Mouse (Mus musculus) midbrain, embryonic 11.5 days (tissue): Measurements from ENCODE around the gene Prkx. TPM values are rescaled to one million over a fixed set of nuclear protein-coding genes. Genes with fewer than 3 reads are reported as not detected.
A peak's percentile ranks its signal among the peaks of the same experiment; 100 is the strongest.

Experiments
- ATAC-seq: fragments of 200-750 bp; cut with Nextera tagmentation; 2 replicates; pipeline ENCODE4 v1.8.0; 2017; ENCODE audit warnings: moderate TSS enrichment, moderate library complexity; ENCODE audit not compliant: low FRiP score
- DNase-seq: peaks from one replicate; pipeline ENCODE4 v3.0.0; 2015; ENCODE audit warnings: low spot score; ENCODE audit errors: missing footprints
- H3K27ac ChIP-seq: fragments of 300-500 bp; sonication (generic); 2 replicates; pipeline ENCODE4 v1.5.1; 2014; ENCODE audit warnings: low read depth, low read length
- H3K27me3 ChIP-seq: fragments of 300-500 bp; sonication (generic); 2 replicates; pipeline ENCODE4 v1.6.1; 2014; ENCODE audit warnings: mild to moderate bottlenecking, low read length, moderate library complexity, mixed read lengths; ENCODE audit not compliant: control insufficient read depth, insufficient read depth
- H3K36me3 ChIP-seq: fragments of 300-500 bp; sonication (generic); 2 replicates; pipeline ENCODE4 v1.6.1; 2014; ENCODE audit warnings: mild to moderate bottlenecking, low read length, moderate library complexity, mixed read lengths; ENCODE audit not compliant: control insufficient read depth, insufficient read depth
- H3K4me1 ChIP-seq: fragments of 300-500 bp; sonication (generic); 2 replicates; pipeline ENCODE4 v1.6.1; 2014; ENCODE audit warnings: low read length; ENCODE audit not compliant: control insufficient read depth, insufficient read depth
- H3K4me2 ChIP-seq: fragments of 300-500 bp; sonication (generic); 2 replicates; pipeline ENCODE4 v1.6.1; 2014; ENCODE audit warnings: mild to moderate bottlenecking, moderate library complexity
- H3K4me3 ChIP-seq: fragments of 300-500 bp; sonication (generic); 2 replicates; pipeline ENCODE4 v1.5.1; 2014; ENCODE audit warnings: low read depth, low read length
- H3K9ac ChIP-seq: fragments of 300-500 bp; sonication (generic); 2 replicates; pipeline ENCODE4 v1.6.1; 2014; ENCODE audit warnings: low read length
- H3K9me3 ChIP-seq: fragments of 300-500 bp; sonication (generic); 2 replicates; pipeline ENCODE4 v1.6.1; 2016; ENCODE audit warnings: low read length; ENCODE audit not compliant: control insufficient read depth
- WGBS: fragments of 180-500 bp; shearing (Covaris S2); extraction: QIAGEN DNeasy Blood & Tissue Kit; methylation state at CpG from one replicate; pipeline ENCODE4 v1.1.7; 2014; 5-methylcytosine and 5-hydroxymethylcytosine counted together
- polyA plus RNA-seq: library from polyadenylated mRNA; unstranded; fragments of >200 nt; fragmentation: Nextera tagmentation; extraction: Ambion mirVana; gene quantifications from 2 replicates; pipeline ENCODE4 v1.2.1, GENCODE M21; 2014

Gene Prkx
- 16.2 and 18.6 TPM in 2 replicates for polyA plus RNA-seq

DNA sequence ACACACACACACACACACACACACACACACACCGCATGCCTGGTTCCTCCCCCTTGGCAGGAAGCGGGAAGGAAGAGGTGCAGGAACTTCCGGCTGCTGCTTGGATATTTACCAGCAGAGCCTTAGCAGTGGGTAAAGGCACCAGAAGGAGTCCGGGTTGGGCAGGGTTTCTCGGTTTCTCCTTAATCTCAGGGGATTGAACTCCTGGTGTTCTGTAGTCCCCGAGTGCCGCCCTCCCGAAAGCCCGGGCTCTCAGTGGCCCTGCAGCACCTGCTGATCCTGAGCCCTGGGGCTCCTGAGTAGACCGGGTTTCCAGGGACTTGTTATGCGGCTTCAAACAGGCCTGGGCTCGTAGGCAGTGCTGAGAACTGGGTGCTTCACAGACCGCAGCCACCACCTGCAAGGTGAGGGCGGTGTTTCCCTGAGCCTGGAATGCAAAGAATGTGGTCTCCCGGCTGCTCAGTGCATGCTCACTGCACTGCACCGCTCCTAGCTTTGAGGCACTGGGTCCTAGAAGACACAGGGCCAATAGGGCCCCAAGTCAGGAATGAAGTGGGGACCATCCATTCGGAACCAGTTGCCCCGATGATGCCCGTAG lies at the start of gene Prkx:
TSS of gene Prkx (minus strand) at position 41 of the 598 bp plus-strand sequence.
- Histone ChIP-seq H3K9me3 (no peaks in the 10 kb centered on the region), H3K27me3 (no peaks in the 10 kb centered on the region), H3K27ac (no peak within 1 kb of the TSS), H3K4me3 (peak within 1 kb of the TSS; percentile 52), H3K36me3 (no peaks in the 10 kb centered on the region), H3K4me2 (peak within 1 kb of the TSS; percentile 56), H3K4me1 (no peaks in the 10 kb centered on the region; the same call in 1 of the 2 replicates), H3K9ac (peak within 1 kb of the TSS; percentile 67)
- 26% methylated on average over 18 of the region's 19 CpGs for WGBS
- peak; percentile 81 for ATAC-seq
- peak; percentile 90 for DNase-seq

DNA sequence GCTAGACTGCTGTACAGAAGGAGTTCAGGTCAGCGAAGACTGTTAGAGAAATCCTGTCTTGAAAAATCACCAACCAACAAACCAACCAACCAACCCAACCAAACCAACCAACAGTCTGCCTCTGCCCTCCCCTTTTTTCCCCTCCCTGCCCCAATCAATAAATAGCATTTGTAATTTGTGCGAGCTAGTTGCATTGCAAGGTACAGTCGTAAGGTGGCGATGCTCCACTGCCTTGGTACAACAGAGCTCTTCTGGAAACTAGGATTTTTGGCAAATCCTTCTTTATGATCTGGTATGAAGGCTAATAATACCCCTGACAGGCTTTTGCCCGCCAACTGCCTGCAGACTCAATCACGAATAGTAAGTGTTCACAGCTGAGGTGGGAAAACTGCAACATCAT lies 16.0 kb upstream of the Prkx start:
- Histone ChIP-seq H3K4me3 (no peak overlapping the region), H3K4me1 (no peaks in the 10 kb centered on the region), H3K9me3 (no peaks in the 10 kb centered on the region), H3K36me3 (no peaks in the 10 kb centered on the region), H3K9ac (no peak overlapping the region), H3K27me3 (no peaks in the 10 kb centered on the region), H3K4me2 (no peak overlapping the region), H3K27ac (no peak overlapping the region)
- DNase-seq (no peak), ATAC-seq (no peak)
- WGBS: 52% methylated on average over 6 of the region's 6 CpGs

DNA sequence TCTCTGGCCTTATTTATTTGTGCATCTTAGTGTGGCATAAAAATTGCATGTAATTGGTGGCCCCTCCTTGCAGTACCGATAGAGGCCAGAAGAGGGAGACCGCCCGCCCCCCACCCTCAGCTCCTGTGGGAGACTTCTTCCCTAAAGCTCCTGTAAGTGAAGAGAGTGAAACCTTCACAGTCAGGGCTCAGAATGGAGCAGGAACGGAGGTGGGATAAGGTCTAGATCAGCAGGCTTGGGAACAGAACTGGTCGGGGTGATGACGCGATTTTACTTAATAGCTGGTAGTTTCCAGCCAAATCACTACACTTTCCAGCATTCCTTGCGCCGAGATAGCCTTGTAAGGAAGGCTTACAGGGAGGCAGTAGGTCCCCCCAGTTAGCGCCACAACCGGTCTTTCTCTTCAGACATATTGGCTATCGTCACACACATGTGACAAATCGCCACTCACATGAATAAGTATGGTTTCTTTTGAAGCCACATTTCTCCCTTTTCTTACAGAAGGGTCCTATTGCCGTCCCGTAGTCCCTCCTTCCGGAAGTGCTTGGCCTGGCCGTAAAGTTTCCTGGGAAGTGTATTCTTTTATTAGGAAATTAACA lies 14.6 kb upstream of the Prkx start:
- peak; percentile 94 for DNase-seq
- Histone ChIP-seq H3K4me3 (peak overlapping the region; percentile 31), H3K4me2 (peak overlapping the region; percentile 38), H3K4me1 (no peaks in the 10 kb centered on the region), H3K27me3 (no peaks in the 10 kb centered on the region), H3K36me3 (no peaks in the 10 kb centered on the region), H3K9ac (peak overlapping the region; percentile 38; the same call in 1 of the 2 replicates), H3K9me3 (no peaks in the 10 kb centered on the region), H3K27ac (no peak overlapping the region)
- WGBS: 25% methylated on average over 17 of the region's 17 CpGs
- peak; percentile 90 for ATAC-seq

DNA sequence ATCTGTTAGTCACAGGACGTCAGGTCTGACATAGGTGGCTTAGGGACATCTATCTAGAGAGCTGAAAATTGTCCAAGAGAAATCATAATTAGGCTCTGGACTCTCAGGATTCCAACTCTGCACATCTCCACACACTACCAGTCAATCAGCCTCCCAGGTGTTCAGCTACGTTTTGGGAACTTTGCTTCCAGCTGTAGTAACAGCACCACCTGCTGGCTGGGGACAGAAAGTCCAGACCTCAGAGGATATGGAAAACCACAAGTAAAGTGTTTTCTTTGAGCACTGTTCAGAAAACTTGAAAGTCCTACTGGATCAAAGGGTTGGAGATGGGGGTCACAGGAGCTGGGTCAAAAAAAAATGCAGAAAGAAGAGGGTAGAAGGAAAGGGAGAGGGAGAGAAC lies 12.5 kb upstream of the Prkx start:
- DNase-seq (no peak), ATAC-seq (no peak)
- Histone ChIP-seq H3K36me3 (no peaks in the 10 kb centered on the region), H3K27ac (no peak overlapping the region), H3K4me1 (no peaks in the 10 kb centered on the region), H3K27me3 (no peaks in the 10 kb centered on the region), H3K4me3 (no peak overlapping the region), H3K9me3 (no peaks in the 10 kb centered on the region), H3K4me2 (no peak overlapping the region), H3K9ac (no peak overlapping the region)
- WGBS: 24% methylated on average over 2 of the region's 2 CpGs

DNA sequence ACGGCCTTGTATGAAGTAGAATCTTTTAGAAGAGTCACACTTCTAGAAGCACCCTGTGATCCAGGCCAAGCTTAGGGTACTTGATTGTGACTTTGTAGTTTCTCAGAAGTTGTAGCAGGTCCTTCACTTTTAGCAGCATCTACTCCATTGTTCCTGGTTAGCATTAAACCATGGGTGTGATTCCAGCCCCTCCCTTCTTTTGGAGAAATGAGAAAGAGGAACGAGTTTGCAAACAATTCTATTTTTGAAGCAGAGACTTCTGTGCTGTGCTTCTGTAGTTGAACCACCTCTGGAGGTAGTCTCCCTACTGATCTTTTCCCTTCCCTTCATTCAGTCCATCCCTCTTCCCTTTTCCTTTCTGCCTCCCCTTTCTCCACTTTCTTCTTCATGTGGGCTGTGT lies 6.2 kb upstream of the Prkx start:
- no peak overlapping the region for H3K4me2 ChIP-seq
- DNase-seq (no peak), ATAC-seq (no peak)
- no peak overlapping the region for H3K9ac ChIP-seq
- H3K4me3 ChIP-seq: no peak overlapping the region
- H3K9me3 ChIP-seq: no peaks in the 10 kb centered on the region
- H3K4me1 ChIP-seq: no peaks in the 10 kb centered on the region
- no peak overlapping the region for H3K27ac ChIP-seq
- H3K27me3 ChIP-seq: no peaks in the 10 kb centered on the region
- 83% methylated on average over 2 of the region's 2 CpGs for WGBS
- no peaks in the 10 kb centered on the region for H3K36me3 ChIP-seq

GRCm38 (mm10) chrX:77801543-77801942 lies 5.5 kb upstream of the Prkx start:
- Histone ChIP-seq H3K4me2 (no peak overlapping the region), H3K4me3 (no peak overlapping the region), H3K27me3 (no peaks in the 10 kb centered on the region), H3K4me1 (no peaks in the 10 kb centered on the region), H3K9ac (no peak overlapping the region), H3K9me3 (no peaks in the 10 kb centered on the region), H3K27ac (no peak overlapping the region), H3K36me3 (no peaks in the 10 kb centered on the region)
- DNase-seq (no peak), ATAC-seq (no peak)
- WGBS: 87% methylated on average over 1 of the region's 1 CpGs

DNA sequence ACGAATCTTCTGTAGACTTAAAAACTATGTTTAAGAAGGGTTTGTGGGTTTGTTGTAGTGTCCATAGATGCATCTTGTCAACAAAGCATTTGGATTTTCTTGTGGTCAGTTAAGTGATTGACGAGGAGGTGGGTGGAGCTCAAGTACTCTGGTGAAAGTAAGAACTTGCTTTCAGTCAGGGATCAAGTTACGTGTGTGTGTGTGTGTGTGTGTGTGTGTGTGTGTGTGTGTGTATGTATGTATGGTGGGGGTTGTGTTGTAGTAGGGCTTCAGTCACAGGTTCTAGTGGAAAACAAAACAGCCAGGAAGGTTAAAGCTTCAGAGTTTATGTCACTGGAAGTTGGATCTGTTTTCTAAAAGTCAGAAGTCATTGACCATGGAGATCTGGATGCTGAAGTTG lies 3.5 kb upstream of the Prkx start:
- ATAC-seq (no peak), DNase-seq (no peak)
- Histone ChIP-seq H3K4me1 (no peaks in the 10 kb centered on the region), H3K36me3 (no peaks in the 10 kb centered on the region), H3K27ac (no peak overlapping the region), H3K4me2 (no peak overlapping the region), H3K9ac (no peak overlapping the region), H3K27me3 (no peaks in the 10 kb centered on the region), H3K4me3 (no peak overlapping the region), H3K9me3 (no peaks in the 10 kb centered on the region)
- WGBS: 81% methylated on average over 3 of the region's 3 CpGs

- no peak for DNase-seq
- no peaks in the 10 kb centered on the region; the same call in 1 of the 2 replicates for H3K4me1 ChIP-seq
- H3K4me2 ChIP-seq: no peak overlapping the region
- H3K27me3 ChIP-seq: no peaks in the 10 kb centered on the region
- no peaks in the 10 kb centered on the region for H3K9me3 ChIP-seq
- no peak overlapping the region for H3K27ac ChIP-seq
- ATAC-seq: no peak
- H3K36me3 ChIP-seq: no peaks in the 10 kb centered on the region
- H3K9ac ChIP-seq: no peak overlapping the region
- H3K4me3 ChIP-seq: no peak overlapping the region
Observed at GRCm38 (mm10) chrX:77797801-77798200, 1.7 kb upstream of the Prkx start.

- DNase-seq (no peak), ATAC-seq (no peak)
- no peak overlapping the region for H3K4me3 ChIP-seq
- H3K27ac ChIP-seq: no peak overlapping the region
- H3K27me3 ChIP-seq: no peaks in the 10 kb centered on the region
- H3K4me1 ChIP-seq: no peaks in the 10 kb centered on the region; the same call in 1 of the 2 replicates
- no peaks in the 10 kb centered on the region for H3K9me3 ChIP-seq
- WGBS: 71% methylated on average over 1 of the region's 1 CpGs
- no peaks in the 10 kb centered on the region for H3K36me3 ChIP-seq
- no peak overlapping the region for H3K9ac ChIP-seq
- H3K4me2 ChIP-seq: no peak overlapping the region
Observed at GRCm38 (mm10) chrX:77796916-77797315, 838 bp upstream of the Prkx start.
